Mouse (Mus musculus) C2C12 (cell line): ENCODE measurements around the gene Cdipt. TPM values are rescaled to one million over a fixed set of nuclear protein-coding genes. Genes with fewer than 3 reads are reported as not detected.

Source experiments
- H3K27me3 ChIP-seq: one replicate; pipeline ENCODE4 v1.6.1; 2011; ENCODE audit not compliant: control insufficient read depth, insufficient read depth, insufficient read length
- H3K36me3 ChIP-seq: one replicate; pipeline ENCODE4 v1.6.1; 2011; ENCODE audit not compliant: control insufficient read depth, insufficient read depth
- H3K4me3 ChIP-seq: one replicate; pipeline ENCODE4 v1.5.1; 2011; ENCODE audit warnings: mild to moderate bottlenecking, control low read depth; ENCODE audit not compliant: poor library complexity, insufficient read depth, severe bottlenecking
- H3K79me2 ChIP-seq: one replicate; pipeline ENCODE4 v1.6.1; 2011; ENCODE audit not compliant: control insufficient read depth, insufficient read depth
- H3K79me3 ChIP-seq: one replicate; pipeline ENCODE4 v1.6.1; 2011; ENCODE audit warnings: low read depth, control low read depth
- H3ac ChIP-seq: one replicate; pipeline ENCODE3; 2011; ENCODE audit warnings: low read depth; ENCODE audit not compliant: control insufficient read depth, insufficient read length
- CEBPB ChIP-seq: IDR thresholded peaks from one replicate; pipeline ENCODE4 v1.6.1; 2011; ENCODE audit warnings: low read depth, mild to moderate bottlenecking, control low read depth, moderate library complexity
- CTCF ChIP-seq: IDR thresholded peaks from one replicate; pipeline ENCODE4 v1.5.1; 2011; ENCODE audit not compliant: control insufficient read depth, insufficient read depth, insufficient read length
- FOSL1 ChIP-seq: IDR thresholded peaks from one replicate; pipeline ENCODE4 v1.8.0; 2011; ENCODE audit warnings: mild to moderate bottlenecking, low read length; ENCODE audit not compliant: poor library complexity, insufficient read depth, severe bottlenecking
- MAX ChIP-seq: IDR thresholded peaks from one replicate; pipeline ENCODE4 v1.6.1; 2011; ENCODE audit warnings: mild to moderate bottlenecking, control low read depth
- MYOD1 ChIP-seq: IDR thresholded peaks from one replicate; pipeline ENCODE4 v1.6.1; 2011; ENCODE audit warnings: low read depth; ENCODE audit not compliant: control insufficient read depth, insufficient read length
- MYOG ChIP-seq: IDR thresholded peaks from one replicate; pipeline ENCODE4 v1.6.1; 2011; ENCODE audit not compliant: control insufficient read depth, insufficient read length; ENCODE audit errors: extremely low read depth
- USF1 ChIP-seq: IDR thresholded peaks from one replicate; pipeline ENCODE4 v1.6.1; 2011; ENCODE audit warnings: low read depth, mild to moderate bottlenecking, control low read depth, moderate library complexity
- polyA plus RNA-seq: library from polyadenylated mRNA; unstranded; fragments of >200 nt; fragmentation: generic; extraction: Trizol; gene quantifications from one replicate; pipeline ENCODE4 v1.2.1, GENCODE M21; 2012; ENCODE audit warnings: missing spikeins

Cdipt gene
- polyA plus RNA-seq, 1 experiment, result 115 TPM

DNA sequence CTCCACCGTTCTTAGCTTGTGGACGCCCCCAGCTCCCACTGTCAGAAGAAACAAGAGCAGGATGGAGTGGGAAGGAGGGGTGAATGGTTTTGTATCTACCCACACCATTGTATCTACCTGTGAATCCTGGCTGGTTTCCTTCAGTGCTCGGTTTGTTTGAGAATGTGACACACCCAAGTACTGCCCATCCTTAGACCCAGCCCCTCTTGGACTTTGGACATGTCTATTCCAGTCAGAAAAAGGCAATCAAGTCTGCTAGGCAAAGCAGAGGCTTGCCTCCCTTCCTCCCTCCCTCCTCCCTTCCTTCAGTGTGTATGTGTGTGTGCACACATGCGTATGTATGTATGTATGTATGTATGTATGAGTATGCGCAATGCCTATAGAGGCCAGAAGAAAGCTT, 27.9 kb downstream of the Cdipt start:
- no peaks in the 10 kb centered on the region for H3K36me3 ChIP-seq
- H3K27me3 ChIP-seq, result no peaks in the 10 kb centered on the region
- no peaks in the 10 kb centered on the region for H3K79me3 ChIP-seq
- H3ac ChIP-seq, result no peak overlapping the region
- TF ChIP-seq CEBPB, result no peak
- H3K79me2 ChIP-seq, result no peaks in the 10 kb centered on the region
- H3K4me3 ChIP-seq, result no peak overlapping the region

DNA sequence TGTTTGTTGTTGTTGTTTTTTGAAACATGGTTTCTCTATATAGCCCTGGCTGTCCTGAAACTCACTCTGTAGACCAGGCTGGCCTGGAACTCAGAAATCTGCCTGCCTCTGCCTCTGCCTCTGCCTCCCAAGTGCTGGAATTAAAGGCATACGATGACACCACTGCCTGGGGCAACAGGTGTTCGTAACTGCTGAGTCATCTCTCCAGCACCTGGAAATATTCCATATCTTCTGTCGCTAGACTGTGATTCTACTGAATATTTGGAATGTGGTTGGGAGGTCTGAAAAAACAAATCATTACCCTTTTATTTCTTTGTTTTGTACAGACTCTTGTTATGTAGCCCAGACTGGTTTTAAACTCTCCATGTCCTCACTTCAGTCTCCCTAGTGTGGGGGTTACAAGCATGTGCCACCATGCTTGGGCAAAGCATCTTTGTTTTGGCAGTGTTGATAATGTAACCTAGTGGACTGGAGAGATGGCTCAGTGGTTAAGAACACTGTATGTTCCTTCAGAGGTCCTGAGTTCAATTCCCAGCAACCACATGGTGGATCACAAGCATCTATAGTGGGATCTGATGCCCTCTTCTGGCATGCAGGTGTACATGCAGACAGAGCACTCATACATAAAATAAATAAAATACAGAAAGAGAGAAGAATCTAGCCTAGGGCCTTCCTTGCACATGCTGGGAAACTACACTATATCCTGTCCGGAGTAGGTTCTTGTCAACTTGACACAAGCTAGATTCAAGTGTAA, 28.6 kb downstream of the Cdipt start:
- TF ChIP-seq USF1 (no peak), CEBPB (no peak), MYOG (no peak), CTCF (no peak), FOSL1 (no peak), MYOD1 (peak; percentile 54), MAX (no peak)

DNA sequence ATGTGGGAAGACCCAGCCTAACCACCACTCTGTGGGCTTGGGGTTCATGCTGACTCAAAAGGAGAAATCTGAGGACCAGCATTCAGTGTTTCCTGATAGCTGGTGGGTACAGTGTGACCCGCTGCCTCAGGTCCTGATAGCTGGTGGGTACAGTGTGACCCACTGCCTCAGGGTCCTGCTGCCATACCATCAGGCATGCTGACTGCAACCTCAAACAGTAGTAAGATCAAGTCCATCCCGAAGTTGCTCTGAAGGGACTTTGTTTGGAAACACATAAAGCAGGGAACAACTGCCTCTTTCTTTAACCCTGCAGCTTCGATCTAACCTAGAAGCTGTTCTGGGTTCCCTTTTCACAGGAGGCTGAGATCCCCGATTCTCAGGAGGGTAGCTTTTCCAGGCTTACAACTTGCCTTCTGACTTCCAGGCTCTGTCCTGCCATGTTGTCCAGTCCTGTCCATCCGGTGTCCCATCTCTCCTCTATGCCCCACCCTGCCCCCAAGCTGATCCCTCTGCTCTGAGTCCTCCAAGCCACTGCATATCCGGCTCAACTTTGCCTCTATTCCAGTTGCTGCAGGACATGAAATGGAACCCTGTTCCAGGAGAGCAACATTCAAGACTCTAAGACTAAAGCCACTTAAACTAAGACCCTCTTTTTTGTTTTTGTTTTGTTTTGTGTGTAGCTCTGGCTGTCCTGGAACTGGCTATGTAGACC, 31.8 kb downstream of the Cdipt start:
- no peak for TF ChIP-seq MAX
- H3ac ChIP-seq, result no peak overlapping the region
- no peaks in the 10 kb centered on the region for H3K27me3 ChIP-seq
- H3K36me3 ChIP-seq, result no peaks in the 10 kb centered on the region
- H3K79me2 ChIP-seq, result peaks cover 8% of the 10 kb centered on the region
- peaks cover 2% of the 10 kb centered on the region for H3K79me3 ChIP-seq
- H3K4me3 ChIP-seq, result no peak overlapping the region

More for the DNA sequence above, 28.6 kb downstream of the Cdipt start:
- Histone ChIP-seq H3K79me3 (no peaks in the 10 kb centered on the region), H3ac (no peak overlapping the region), H3K36me3 (no peaks in the 10 kb centered on the region), H3K4me3 (no peak overlapping the region), H3K27me3 (no peaks in the 10 kb centered on the region), H3K79me2 (no peaks in the 10 kb centered on the region)

DNA sequence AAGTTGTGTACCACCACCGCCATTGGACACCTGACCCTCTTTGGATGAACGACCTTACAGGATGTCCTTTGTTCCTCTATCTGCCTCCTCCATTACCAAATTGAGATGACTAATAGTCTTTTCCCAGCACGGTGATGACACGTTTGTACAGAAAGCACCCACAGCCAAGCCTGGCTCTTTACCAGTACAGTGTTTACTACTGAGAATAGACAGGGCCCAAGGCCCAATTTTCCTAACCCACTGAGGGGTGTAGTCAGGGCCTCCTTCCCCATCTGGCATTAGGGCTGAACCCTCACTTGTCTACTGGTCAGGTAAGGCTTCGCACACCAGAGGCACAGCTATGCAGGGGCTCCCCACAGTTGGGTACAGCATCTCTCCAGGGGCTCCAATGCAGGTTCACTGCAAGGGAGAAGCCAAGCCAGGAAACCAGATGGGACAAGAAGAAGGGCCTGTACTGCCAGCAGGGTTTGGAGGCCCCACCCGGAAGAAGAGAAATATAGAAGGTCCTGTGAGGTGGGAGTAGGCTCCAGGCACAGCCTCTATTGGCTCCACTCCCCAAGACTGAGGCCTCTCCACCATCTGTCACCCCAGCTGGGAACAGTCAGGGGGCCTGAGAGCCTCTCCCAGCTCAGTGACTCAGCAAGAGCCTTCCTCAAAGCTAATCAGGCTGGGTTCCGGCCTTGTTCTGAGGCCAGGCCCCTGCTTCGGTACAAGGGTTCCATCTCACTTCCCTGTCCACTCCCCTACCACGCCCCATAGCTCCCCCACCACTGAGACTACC, 32.7 kb downstream of the Cdipt start:
- no peak for TF ChIP-seq FOSL1
- no peak for TF ChIP-seq CTCF
- TF ChIP-seq MAX, result no peak
- TF ChIP-seq MYOD1, result no peak
- TF ChIP-seq CEBPB, result no peak
- TF ChIP-seq MYOG, result no peak
- no peak for TF ChIP-seq USF1
- H3K79me3 ChIP-seq, result peaks cover 8% of the 10 kb centered on the region
- no peak overlapping the region for H3K4me3 ChIP-seq
- no peaks in the 10 kb centered on the region for H3K27me3 ChIP-seq
- no peak overlapping the region for H3ac ChIP-seq
- peaks cover 3% of the 10 kb centered on the region for H3K36me3 ChIP-seq
- H3K79me2 ChIP-seq, result peaks cover 16% of the 10 kb centered on the region

DNA sequence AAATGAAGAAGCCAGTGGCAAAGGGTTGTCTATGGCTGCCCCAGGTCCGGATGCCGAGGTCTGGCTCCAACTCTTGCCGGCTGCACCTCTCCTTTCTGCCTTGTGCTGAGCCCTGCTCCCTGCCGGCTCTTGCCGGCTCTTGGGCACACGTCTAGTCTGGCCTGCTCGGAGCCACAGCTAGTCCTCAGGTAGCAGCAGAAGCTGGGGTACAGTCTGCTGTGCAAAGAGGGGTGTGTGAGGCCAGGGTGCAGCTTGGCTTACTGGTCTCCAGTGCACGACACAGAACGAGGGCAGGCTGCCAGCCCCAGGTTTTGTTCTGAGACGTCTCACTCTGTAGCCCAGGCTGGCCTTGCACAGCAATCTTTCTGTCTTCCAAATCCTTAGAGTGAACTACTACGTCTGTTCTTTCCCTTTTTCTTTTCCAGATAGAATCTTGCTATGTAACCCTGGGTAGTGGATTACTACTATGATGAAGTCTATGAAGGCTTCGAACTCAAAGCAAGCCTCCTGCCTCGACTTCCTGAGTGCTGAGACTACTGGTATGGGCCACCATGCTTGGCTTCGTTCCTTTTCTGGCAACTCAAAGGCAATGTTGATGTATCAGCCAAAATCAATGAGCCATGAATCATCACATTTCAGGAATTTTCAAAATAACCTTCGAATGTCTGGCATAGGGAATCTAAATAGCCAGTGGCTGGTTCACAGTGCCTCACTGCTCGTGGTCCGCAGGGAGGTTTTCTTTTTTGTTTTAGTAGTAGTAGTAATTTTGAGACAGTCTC, 33.8 kb downstream of the Cdipt start:
- H3K27me3 ChIP-seq, result no peaks in the 10 kb centered on the region
- peaks cover 26% of the 10 kb centered on the region for H3K79me2 ChIP-seq
- peaks cover 16% of the 10 kb centered on the region for H3K79me3 ChIP-seq
- no peak overlapping the region for H3ac ChIP-seq
- H3K4me3 ChIP-seq, result no peak overlapping the region
- H3K36me3 ChIP-seq, result peaks cover 6% of the 10 kb centered on the region
- no peak for TF ChIP-seq MAX
- TF ChIP-seq MYOG, result no peak
- TF ChIP-seq CEBPB, result no peak
- TF ChIP-seq USF1, result no peak
- TF ChIP-seq MYOD1, result no peak
- TF ChIP-seq FOSL1, result no peak
- TF ChIP-seq CTCF, result no peak
